Mouse (Mus musculus): ENCODE results near the gene Wfdc1.

DNA sequence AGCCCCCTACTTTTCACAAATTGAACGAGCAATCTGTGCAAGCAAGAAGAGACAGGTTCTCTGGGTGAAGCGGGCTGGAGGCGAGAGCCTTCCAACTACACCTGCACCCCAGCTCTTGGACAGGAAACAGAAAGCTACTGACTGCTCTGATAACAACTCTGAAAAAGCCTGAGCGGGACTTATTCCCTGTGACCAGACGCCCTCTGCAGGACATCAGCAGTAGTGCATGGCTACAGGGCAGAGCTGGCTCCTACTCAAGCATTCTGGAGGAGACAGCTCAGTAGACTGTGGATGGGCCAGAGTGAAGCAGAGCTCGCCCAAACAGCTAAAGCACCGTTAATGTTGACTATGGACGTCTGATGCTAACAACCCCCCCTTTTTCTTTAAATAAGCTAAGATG, 10.2 kb downstream of the Wfdc1 start:
- TF ChIP-seq CTCF (IDR thresholded peaks at IDR 0.05; ENCODE audit: low read depth, low read length), result peak; percentile 91
- TF ChIP-seq GATA1 (IDR thresholded peaks at IDR 0.05; ENCODE audit: borderline replicate concordance, low read length), result no peak

All from G1E (cell line).